Mouse (Mus musculus) forebrain, embryonic 12.5 days (tissue): ENCODE measurements around the gene Kif6. TPM values are rescaled to one million over a fixed set of nuclear protein-coding genes. Genes with fewer than 3 reads are reported as not detected.

Experiments used
- ATAC-seq: fragments of 200-750 bp; cut with Nextera tagmentation; 2 replicates; pipeline ENCODE4 v1.8.0; 2017; ENCODE audit warnings: moderate TSS enrichment; ENCODE audit not compliant: low FRiP score
- H3K27ac ChIP-seq: fragments of 300-500 bp; sonication (generic); 2 replicates; pipeline ENCODE4 v1.5.1; 2016; ENCODE audit warnings: mild to moderate bottlenecking
- H3K27me3 ChIP-seq: fragments of 300-500 bp; sonication (generic); 2 replicates; pipeline ENCODE4 v1.6.1; 2016; ENCODE audit warnings: mild to moderate bottlenecking
- H3K36me3 ChIP-seq: fragments of 300-500 bp; sonication (generic); replicated peaks from 2 replicates; pipeline ENCODE4 v1.6.1; 2016; ENCODE audit warnings: mild to moderate bottlenecking
- H3K4me1 ChIP-seq: fragments of 300-500 bp; sonication (generic); 2 replicates; pipeline ENCODE4 v1.6.1; 2016
- H3K4me2 ChIP-seq: fragments of 300-500 bp; sonication (generic); 2 replicates; pipeline ENCODE4 v1.6.1; 2016; ENCODE audit warnings: mild to moderate bottlenecking, moderate library complexity
- H3K4me3 ChIP-seq: fragments of 300-500 bp; sonication (generic); replicated peaks from 2 replicates; pipeline ENCODE4 v1.5.1; 2016; ENCODE audit warnings: mild to moderate bottlenecking
- H3K9ac ChIP-seq: fragments of 300-500 bp; sonication (generic); 2 replicates; pipeline ENCODE4 v1.6.1; 2016; ENCODE audit warnings: mild to moderate bottlenecking
- H3K9me3 ChIP-seq: fragments of 300-500 bp; sonication (generic); 2 replicates; pipeline ENCODE4 v1.6.1; 2016
- WGBS: fragments of 180-500 bp; shearing (Covaris S2); methylation state at CpG from one replicate; pipeline ENCODE4 v1.1.7; 2016; 5-methylcytosine and 5-hydroxymethylcytosine counted together
- polyA plus RNA-seq: library from polyadenylated mRNA; unstranded; fragments of >200 nt; fragmentation: Nextera tagmentation; extraction: Ambion mirVana; gene quantifications from 2 replicates; pipeline ENCODE4 v1.2.1, GENCODE M21; 2016

Kif6 gene
- polyA plus RNA-seq, 1 experiment from 2014 or later: 3.1 TPM

GRCm38 (mm10) chr17:49808712-49809343 is 193.9 kb downstream of the Kif6 start:
- Histone ChIP-seq H3K4me3 (no peak overlapping the region), H3K9ac (no peak overlapping the region), H3K9me3 (no peaks in the 10 kb centered on the region), H3K27me3 (no peaks in the 10 kb centered on the region), H3K4me2 (no peak overlapping the region), H3K36me3 (no peaks in the 10 kb centered on the region), H3K4me1 (no peaks in the 10 kb centered on the region), H3K27ac (no peak overlapping the region)
- no peak for ATAC-seq
- WGBS: 74% methylated on average over 6 of the region's 6 CpGs

GRCm38 (mm10) chr17:49813893-49814640 is 199.1 kb downstream of the Kif6 start:
- no peaks in the 10 kb centered on the region for H3K36me3 ChIP-seq
- H3K9me3 ChIP-seq: no peaks in the 10 kb centered on the region
- no peak overlapping the region for H3K9ac ChIP-seq
- H3K4me1 ChIP-seq: peaks cover 20% of the 10 kb centered on the region
- H3K27me3 ChIP-seq: peaks cover 12% of the 10 kb centered on the region
- no peak overlapping the region for H3K27ac ChIP-seq
- 86% methylated on average over 5 of the region's 5 CpGs for WGBS
- no peak for ATAC-seq
- H3K4me3 ChIP-seq: no peak overlapping the region
- H3K4me2 ChIP-seq: no peak overlapping the region

- no peak overlapping the region for H3K4me3 ChIP-seq
- no peaks in the 10 kb centered on the region for H3K36me3 ChIP-seq
- ATAC-seq: peak; percentile 83
Observed at GRCm38 (mm10) chr17:49816067-49816565, 201.2 kb downstream of the Kif6 start.

DNA sequence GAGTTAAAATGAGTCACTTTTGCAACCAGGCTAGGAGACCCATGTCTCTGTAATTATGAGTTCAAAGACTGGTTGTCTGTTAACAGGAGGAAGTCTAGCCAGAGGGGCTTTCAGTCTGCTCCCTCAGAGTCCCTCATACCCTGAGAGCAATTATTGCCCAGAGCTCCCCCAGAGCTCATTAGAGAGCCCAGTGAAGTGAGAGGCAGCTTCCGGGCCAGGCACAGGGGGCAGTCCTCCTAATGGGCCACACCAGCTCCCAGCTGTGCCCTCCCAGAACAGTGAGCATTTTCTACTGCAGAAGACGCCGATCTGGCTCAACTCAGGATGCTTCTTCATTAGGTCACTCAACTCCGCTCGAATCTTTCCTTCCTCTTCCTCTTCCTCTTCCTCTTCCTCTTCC is 201.8 kb downstream of the Kif6 start:
- WGBS: 17% methylated on average over 5 of the region's 5 CpGs
- Histone ChIP-seq H3K9ac (no peak overlapping the region), H3K36me3 (no peaks in the 10 kb centered on the region), H3K9me3 (no peaks in the 10 kb centered on the region), H3K4me1 (peaks cover 20% of the 10 kb centered on the region), H3K4me2 (no peak overlapping the region; the same call in 1 of the 2 replicates), H3K27me3 (peaks cover 12% of the 10 kb centered on the region), H3K27ac (peak overlapping the region; percentile 69), H3K4me3 (no peak overlapping the region)
- peak; percentile 86 for ATAC-seq

More at GRCm38 (mm10) chr17:49816067-49816565, 201.2 kb downstream of the Kif6 start:
- no peak overlapping the region for H3K9ac ChIP-seq
- WGBS: 18% methylated on average over 5 of the region's 5 CpGs
- H3K27me3 ChIP-seq: peaks cover 12% of the 10 kb centered on the region
- H3K27ac ChIP-seq: peak overlapping the region; percentile 69
- H3K4me1 ChIP-seq: peaks cover 20% of the 10 kb centered on the region
- H3K4me2 ChIP-seq: no peak overlapping the region
- H3K9me3 ChIP-seq: no peaks in the 10 kb centered on the region

GRCm38 (mm10) chr17:49820203-49820602 is 205.3 kb downstream of the Kif6 start:
- Histone ChIP-seq H3K36me3 (no peaks in the 10 kb centered on the region), H3K9me3 (no peaks in the 10 kb centered on the region), H3K4me2 (no peak overlapping the region), H3K4me1 (peaks cover 19% of the 10 kb centered on the region), H3K27ac (no peak overlapping the region), H3K27me3 (peaks cover 15% of the 10 kb centered on the region), H3K9ac (no peak overlapping the region), H3K4me3 (no peak overlapping the region)
- 95% methylated on average over 4 of the region's 4 CpGs for WGBS
- no peak for ATAC-seq

GRCm38 (mm10) chr17:49824142-49824840 is 209.4 kb downstream of the Kif6 start:
- Histone ChIP-seq H3K4me1 (no peaks in the 10 kb centered on the region), H3K9ac (no peak overlapping the region), H3K27me3 (peaks cover 3% of the 10 kb centered on the region; the same call in 1 of the 2 replicates), H3K4me2 (no peak overlapping the region), H3K36me3 (no peaks in the 10 kb centered on the region), H3K27ac (no peak overlapping the region), H3K9me3 (no peaks in the 10 kb centered on the region), H3K4me3 (no peak overlapping the region)
- 77% methylated on average over 6 of the region's 6 CpGs for WGBS
- no peak for ATAC-seq

- H3K9me3 ChIP-seq: no peaks in the 10 kb centered on the region
- no peak overlapping the region for H3K9ac ChIP-seq
- H3K36me3 ChIP-seq: no peaks in the 10 kb centered on the region
- no peak overlapping the region for H3K4me2 ChIP-seq
- H3K4me3 ChIP-seq: no peak overlapping the region
- peaks cover 3% of the 10 kb centered on the region; the same call in 1 of the 2 replicates for H3K27me3 ChIP-seq
- H3K4me1 ChIP-seq: no peaks in the 10 kb centered on the region
- 86% methylated on average over 7 of the region's 7 CpGs for WGBS
- ATAC-seq: no peak
- H3K27ac ChIP-seq: no peak overlapping the region
Observed at GRCm38 (mm10) chr17:49824841-49825450, 210.0 kb downstream of the Kif6 start.

GRCm38 (mm10) chr17:49825831-49826230 is 210.9 kb downstream of the Kif6 start:
- WGBS: 76% methylated on average over 5 of the region's 5 CpGs
- ATAC-seq: no peak

DNA sequence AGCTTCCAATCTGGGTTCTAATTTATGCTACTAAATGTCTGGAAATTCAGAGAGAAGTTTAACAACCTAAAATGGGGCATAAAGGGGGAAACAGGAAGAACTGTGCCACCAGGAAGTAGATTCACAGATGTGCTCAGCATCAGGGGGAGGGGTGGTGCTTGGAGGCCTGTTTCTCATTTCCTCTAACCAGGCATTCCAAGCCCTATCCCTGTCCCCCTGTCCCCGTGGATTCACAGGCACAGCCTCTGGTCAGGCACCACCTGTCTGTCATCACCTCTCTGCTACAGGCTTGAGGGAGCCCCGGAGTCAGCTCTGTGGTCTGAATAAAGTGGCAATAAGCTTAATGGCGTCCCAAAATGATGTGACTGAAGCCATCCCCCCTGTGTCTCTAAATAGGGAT is 216.8 kb downstream of the Kif6 start:
- Histone ChIP-seq H3K27me3 (no peaks in the 10 kb centered on the region), H3K4me1 (no peaks in the 10 kb centered on the region), H3K27ac (no peak overlapping the region), H3K4me2 (no peak overlapping the region), H3K4me3 (no peak overlapping the region), H3K36me3 (no peaks in the 10 kb centered on the region), H3K9ac (no peak overlapping the region), H3K9me3 (no peaks in the 10 kb centered on the region)
- no peak for ATAC-seq
- WGBS: 73% methylated on average over 3 of the region's 3 CpGs

More at GRCm38 (mm10) chr17:49825831-49826230, 210.9 kb downstream of the Kif6 start:
- Histone ChIP-seq H3K9me3 (no peaks in the 10 kb centered on the region), H3K4me1 (no peaks in the 10 kb centered on the region), H3K4me3 (no peak overlapping the region), H3K27me3 (peaks cover 3% of the 10 kb centered on the region; the same call in 1 of the 2 replicates), H3K36me3 (no peaks in the 10 kb centered on the region), H3K4me2 (no peak overlapping the region), H3K27ac (no peak overlapping the region), H3K9ac (no peak overlapping the region)

DNA sequence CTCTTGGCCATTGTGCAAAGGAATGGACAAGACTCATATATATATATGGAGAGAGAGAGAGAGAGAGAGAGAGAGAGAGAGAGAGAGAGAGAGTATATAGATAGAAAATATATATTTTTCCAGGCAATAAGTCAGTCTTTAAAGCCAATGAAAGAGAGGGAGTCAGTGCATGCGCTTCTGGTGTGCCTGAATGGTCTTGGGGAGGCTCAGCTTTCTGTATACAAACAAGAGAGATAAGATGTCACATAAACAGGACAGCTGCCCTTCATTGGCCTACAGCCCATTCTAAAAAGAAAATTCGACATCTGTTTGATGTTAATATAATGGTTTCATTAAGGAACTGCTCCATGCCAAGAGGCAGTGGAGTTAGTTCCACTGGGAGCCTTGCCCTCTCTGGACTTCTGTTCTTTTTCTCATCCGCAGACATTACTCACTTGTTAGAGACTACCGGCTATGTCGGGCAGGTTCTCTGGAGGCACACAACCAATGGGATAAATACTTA is 219.2 kb downstream of the Kif6 start:
- Histone ChIP-seq H3K4me3 (no peak overlapping the region), H3K36me3 (no peaks in the 10 kb centered on the region), H3K4me2 (no peak overlapping the region), H3K27ac (no peak overlapping the region), H3K9ac (no peak overlapping the region), H3K9me3 (no peaks in the 10 kb centered on the region), H3K27me3 (no peaks in the 10 kb centered on the region), H3K4me1 (no peaks in the 10 kb centered on the region)
- no peak for ATAC-seq
- WGBS: 86% methylated on average over 5 of the region's 5 CpGs

GRCm38 (mm10) chr17:49837417-49837816 is 222.5 kb downstream of the Kif6 start:
- H3K4me1 ChIP-seq: no peaks in the 10 kb centered on the region
- 65% methylated on average over 5 of the region's 5 CpGs for WGBS
- no peaks in the 10 kb centered on the region for H3K9me3 ChIP-seq
- H3K36me3 ChIP-seq: no peaks in the 10 kb centered on the region
- ATAC-seq: no peak
- no peak overlapping the region for H3K9ac ChIP-seq
- no peak overlapping the region for H3K4me2 ChIP-seq
- H3K27ac ChIP-seq: no peak overlapping the region
- no peaks in the 10 kb centered on the region for H3K27me3 ChIP-seq
- no peak overlapping the region for H3K4me3 ChIP-seq

GRCm38 (mm10) chr17:49839243-49839642 is 224.3 kb downstream of the Kif6 start:
- H3K27ac ChIP-seq: no peak overlapping the region
- no peak overlapping the region for H3K4me3 ChIP-seq
- H3K9ac ChIP-seq: no peak overlapping the region
- no peaks in the 10 kb centered on the region for H3K36me3 ChIP-seq
- WGBS: 83% methylated on average over 3 of the region's 3 CpGs
- H3K4me2 ChIP-seq: no peak overlapping the region
- no peaks in the 10 kb centered on the region for H3K27me3 ChIP-seq
- H3K4me1 ChIP-seq: no peaks in the 10 kb centered on the region
- no peak for ATAC-seq
- no peaks in the 10 kb centered on the region for H3K9me3 ChIP-seq
